Mouse (Mus musculus) T-cell, adult 2 months (primary cell): ENCODE measurements around the gene Pate4.
"Not testable (repeated sequence)": the region's sequence is repeated elsewhere in the genome, so short reads cannot be mapped to it uniquely, and the experiment has no call there.

Source experiments
- DNase-seq: peaks from one replicate; pipeline ENCODE4 v3.0.0; 2022; ENCODE audit warnings: low spot score

The Pate4 gene

GRCm38 (mm10) chr9:35611841-35612240, at the start of gene Pate4:
Pate4 (minus strand) TSS chr9:35611941.
- DNase-seq: no peak

- no peak for DNase-seq
Observed at GRCm38 (mm10) chr9:35648102-35648501, 36.4 kb upstream of the Pate4 start, which contains the start of gene Pate3. Pate3 (minus strand) TSS chr9:35648202.

GRCm38 (mm10) chr9:35632981-35633380, 21.2 kb upstream of the Pate4 start:
- DNase-seq: no peak

GRCm38 (mm10) chr9:35616784-35617183, 5.0 kb upstream of the Pate4 start:
- not testable (repeated sequence) for DNase-seq

- DNase-seq: no peak
Observed at GRCm38 (mm10) chr9:35614005-35614404, 2.3 kb upstream of the Pate4 start.

GRCm38 (mm10) chr9:35607647-35608405, 3.9 kb downstream of the Pate4 start:
- no peak for DNase-seq

- DNase-seq: no peak
Observed at GRCm38 (mm10) chr9:35592903-35593302, 18.8 kb downstream of the Pate4 start.

GRCm38 (mm10) chr9:35587674-35588073, 24.1 kb downstream of the Pate4 start:
- DNase-seq: no peak

GRCm38 (mm10) chr9:35574416-35574815, 37.3 kb downstream of the Pate4 start:
- DNase-seq: no peak

GRCm38 (mm10) chr9:35570663-35571062, 41.1 kb downstream of the Pate4 start:
- no peak for DNase-seq

GRCm38 (mm10) chr9:35569571-35570534, 41.9 kb downstream of the Pate4 start, which contains the start of the genes Pate2 and Hyls1:
Pate2 (plus strand) TSS chr9:35570284.
Hyls1 (minus strand) TSS chr9:35570398.
- peak; percentile 93 for DNase-seq

- DNase-seq: no peak
Observed at GRCm38 (mm10) chr9:35567995-35568394, 43.7 kb downstream of the Pate4 start.

GRCm38 (mm10) chr9:35564536-35565240, 47.1 kb downstream of the Pate4 start:
- no peak for DNase-seq

GRCm38 (mm10) chr9:35561583-35561982, 50.2 kb downstream of the Pate4 start:
- no peak for DNase-seq

- no peak for DNase-seq
Observed at GRCm38 (mm10) chr9:35561076-35561475, 50.7 kb downstream of the Pate4 start.

- peak; percentile 83 for DNase-seq
Observed at GRCm38 (mm10) chr9:35559009-35559890, 52.5 kb downstream of the Pate4 start.

GRCm38 (mm10) chr9:35558257-35559008, 53.3 kb downstream of the Pate4 start, which contains the start of the genes Ddx25 and Pus3:
Ddx25 (minus strand) TSS chr9:35558528.
Pus3 (plus strand) TSS chr9:35558595.
- DNase-seq: peak; percentile 39
